Mouse (Mus musculus) ovary, postnatal 36 days (tissue): ENCODE results near the gene Ccdc7a.

Experiments
- DNase-seq: peaks from one replicate; pipeline ENCODE4 v3.0.0; 2022; ENCODE audit warnings: low spot score, mixed read lengths

Gene Ccdc7a

DNA sequence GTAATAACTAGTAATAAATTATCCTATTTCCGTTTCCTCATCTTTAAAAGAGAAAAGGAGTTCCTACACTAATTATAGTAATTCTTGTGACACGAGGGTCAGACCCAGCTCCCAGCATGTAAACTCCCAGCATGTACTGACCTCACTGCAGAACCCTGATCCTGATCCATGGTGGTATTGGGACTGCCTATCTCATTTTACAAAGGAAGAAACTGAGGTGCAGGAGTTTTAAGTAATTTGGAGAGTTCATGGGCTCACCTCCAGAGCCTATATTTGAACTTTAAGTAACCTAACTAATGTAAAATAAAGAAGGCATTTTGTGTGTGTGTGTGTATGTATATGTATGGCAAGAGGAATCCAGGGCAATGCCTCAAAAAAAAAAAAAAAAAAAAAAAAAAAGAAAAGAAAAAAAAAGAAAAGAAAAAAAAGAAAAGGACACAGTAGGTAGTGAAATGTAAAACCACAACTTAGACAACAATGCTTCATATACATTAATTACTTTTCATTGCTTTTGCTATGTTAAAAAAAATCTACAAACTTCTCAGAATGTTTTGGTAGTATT lies 378.8 kb downstream of the Ccdc7a start:
- DNase-seq = no peak

DNA sequence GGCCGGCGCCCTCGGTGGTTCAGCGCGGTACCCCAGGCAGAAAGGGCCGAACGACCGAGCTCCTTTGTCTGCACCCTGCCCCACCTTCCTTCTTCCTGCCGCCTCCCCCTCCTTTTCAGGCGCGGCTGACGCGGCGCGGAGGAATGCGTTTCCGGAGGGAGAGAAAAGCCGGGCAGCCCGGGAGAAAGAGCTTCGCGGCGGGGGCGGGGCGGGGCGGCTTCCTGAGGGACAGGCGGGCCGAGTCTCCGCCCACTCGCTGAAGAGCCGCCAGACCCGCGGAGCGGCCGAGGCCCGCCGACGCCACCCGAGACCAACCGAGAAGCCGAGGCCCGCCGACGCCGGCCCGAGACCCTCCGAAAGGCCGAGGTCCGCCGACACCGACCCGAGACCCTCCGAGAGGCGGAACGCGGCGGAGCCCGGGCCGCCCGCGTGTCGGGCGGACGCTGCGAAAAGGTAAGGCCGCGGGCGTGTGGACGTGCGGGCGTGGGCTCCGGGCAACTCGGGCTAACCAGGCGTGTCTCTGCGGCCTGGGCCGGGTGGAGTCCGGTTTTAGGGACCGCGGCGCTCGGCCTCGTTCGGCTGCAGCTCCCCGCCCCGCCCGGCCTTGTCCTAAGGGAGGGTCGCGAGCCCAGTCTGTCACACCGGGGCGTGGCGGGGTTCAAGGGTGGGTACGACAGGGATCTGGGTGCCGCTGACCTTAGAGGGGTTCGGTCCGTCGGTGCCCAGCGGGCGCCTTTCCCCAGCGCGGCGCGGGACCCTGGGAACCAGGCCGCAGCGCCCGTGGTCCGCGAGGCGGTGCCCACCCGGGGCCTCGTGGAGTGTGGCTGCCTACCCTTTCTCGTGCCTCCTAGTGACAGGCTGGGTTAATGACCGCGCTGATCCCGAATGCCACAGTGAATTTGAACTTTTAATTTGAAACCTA lies 379.5 kb downstream of the Ccdc7a start, which contains the start of gene Itgb1:
Gene Itgb1 (plus strand): TSS at position 148 of the 922 bp plus-strand sequence.
- DNase-seq = peak; percentile 95

DNA sequence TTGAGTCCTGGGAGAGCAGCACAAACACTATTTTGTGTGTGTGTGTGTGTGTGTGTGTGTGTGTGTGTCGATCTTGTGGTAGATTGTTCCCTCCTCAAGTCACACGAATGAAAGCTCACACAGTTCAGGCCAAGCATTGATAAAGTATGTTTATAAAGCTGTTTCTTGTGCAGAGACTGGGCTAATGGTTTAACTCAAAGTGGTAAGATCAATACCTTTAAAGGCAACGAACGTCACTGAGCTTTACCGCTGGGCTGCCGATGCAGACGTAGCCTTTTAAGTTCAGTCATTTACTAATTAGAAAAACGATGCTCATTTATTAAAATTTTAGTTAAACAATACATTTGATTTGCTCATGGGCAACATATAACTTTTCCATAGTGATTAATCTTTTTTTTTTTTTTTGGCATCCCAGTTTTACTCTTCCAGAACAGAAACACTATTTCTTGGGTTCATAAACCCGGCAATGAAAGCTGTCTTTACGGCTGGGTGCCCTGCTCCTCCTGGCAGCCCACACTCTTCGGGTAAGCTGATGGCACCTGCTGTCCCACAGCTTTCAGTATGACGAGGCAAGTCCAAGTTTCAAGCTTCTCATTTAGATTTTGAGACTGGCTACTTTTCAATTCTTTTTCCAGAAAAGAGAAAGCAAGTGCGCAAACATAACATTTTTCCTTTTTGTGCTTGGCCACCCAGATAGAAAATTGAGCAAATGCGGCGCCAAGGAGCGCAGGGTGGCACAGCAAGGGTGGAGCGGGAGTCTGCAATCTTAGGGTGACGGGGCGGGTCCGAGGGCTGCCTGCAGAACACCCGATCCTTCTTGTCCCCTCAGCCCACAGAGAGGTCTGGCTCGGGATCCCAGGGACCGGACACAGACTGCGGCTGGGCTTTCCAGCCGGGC lies 380.5 kb downstream of the Ccdc7a start:
- DNase-seq = no peak
